Mouse (Mus musculus): Measurements from ENCODE around the gene Dync1i1. TPM values are rescaled to one million over a fixed set of nuclear protein-coding genes. Genes with fewer than 3 reads are reported as not detected.

Dync1i1 gene
- total and polyA plus RNA-seq, 3 experiments = not detected

DNA sequence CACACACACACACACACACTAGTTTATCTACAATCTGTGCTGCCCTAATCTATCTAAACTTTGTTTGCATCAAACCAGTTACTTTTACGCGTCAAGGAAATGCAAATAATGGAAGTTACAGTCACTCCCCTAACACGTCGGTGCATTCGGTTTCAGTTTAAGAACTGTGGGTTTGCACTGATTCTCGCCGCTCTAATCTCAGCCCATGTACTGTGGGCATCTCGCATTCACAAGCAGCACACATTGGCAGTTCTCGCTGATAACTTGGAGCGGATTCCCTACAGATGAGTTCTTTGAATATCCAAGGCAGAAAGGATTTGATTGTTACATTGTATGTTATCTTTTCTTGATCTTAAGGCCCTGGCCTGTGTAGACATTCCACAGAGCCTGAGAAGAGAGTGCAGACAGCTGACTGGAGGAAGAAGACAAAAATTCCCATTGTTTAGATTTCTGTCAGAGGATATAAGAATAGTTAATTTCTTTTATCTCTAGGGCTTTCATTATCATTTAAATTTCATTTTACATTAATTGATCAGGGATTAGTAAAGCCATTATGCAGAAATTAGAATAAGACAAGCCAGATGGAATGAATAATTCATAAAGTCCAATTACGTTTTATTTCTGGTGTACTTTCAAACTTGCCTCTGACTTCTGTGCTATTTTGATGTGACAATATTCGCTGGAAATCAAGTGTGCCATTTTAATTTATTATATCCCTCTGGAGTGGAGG is 279.5 kb downstream of the Dync1i1 start:
- Histone ChIP-seq H3K9ac (ENCODE audit: control insufficient read depth, low read depth, low read length, poor library complexity, severe bottlenecking) (no peak overlapping the region), H3K79me2 (ENCODE audit: control insufficient read depth, insufficient read depth, low read length, poor library complexity) (no peaks in the 10 kb centered on the region), H3K27me3 (ENCODE audit: control insufficient read depth in 1 of 2, insufficient read depth in 2 of 2, low read length in 2 of 2) (no peaks in the 10 kb centered on the region; a peak in 1 of 4 replicates), H3K4me1 (ENCODE audit: control insufficient read depth in 1 of 2, insufficient read depth in 2 of 2, low read length in 2 of 2) (no peaks in the 10 kb centered on the region), H3K27ac (ENCODE audit: control insufficient read depth, low read depth, low read length) (no peak overlapping the region), H3K36me3 (ENCODE audit: control insufficient read depth in 1 of 2, insufficient read depth in 2 of 2, low read length in 2 of 2) (no peaks in the 10 kb centered on the region), H3K9me3 (replicated peaks; ENCODE audit: insufficient read depth, low read length) (no peaks in the 10 kb centered on the region), H3K4me3 (ENCODE audit: control insufficient read depth in 1 of 2, insufficient read depth in 1 of 2, low read depth in 2 of 2, low read length in 2 of 2) (no peak overlapping the region)
- no peak for TF ChIP-seq HCFC1 (IDR thresholded peaks at IDR 0.05; ENCODE audit: low read depth, low read length)
- no peak for TF ChIP-seq UBTF (IDR thresholded peaks at IDR 0.05; ENCODE audit: borderline replicate concordance, insufficient read depth, low read depth, low read length)
- no peak for TF ChIP-seq ZMIZ1 (IDR thresholded peaks at IDR 0.05; ENCODE audit: low read depth, low read length)
- no peak for TF ChIP-seq MAX (IDR thresholded peaks at IDR 0.05; ENCODE audit: low read length)
- TF ChIP-seq MAFK (IDR thresholded peaks at IDR 0.05; ENCODE audit: borderline replicate concordance, low read depth, low read length) = no peak
- TF ChIP-seq BHLHE40 (IDR thresholded peaks at IDR 0.05; ENCODE audit: borderline replicate concordance, low read depth, low read length) = no peak
- TF ChIP-seq MAZ (IDR thresholded peaks at IDR 0.05; ENCODE audit: low read depth, low read length) = no peak
- TF ChIP-seq ELF1 (IDR thresholded peaks at IDR 0.05; ENCODE audit: low read depth, low read length) = no peak
- no peak for TF ChIP-seq KAT2A (conservative IDR thresholded peaks at IDR 0.05; ENCODE audit: low read depth, low read length)
- TF ChIP-seq EP300 (IDR thresholded peaks at IDR 0.05; ENCODE audit: low read depth in 1 of 2, low read length in 2 of 2) = no peak
- no peak for TF ChIP-seq ETS1 (IDR thresholded peaks at IDR 0.05; ENCODE audit: low read depth, low read length)
- no peak for TF ChIP-seq TBP (IDR thresholded peaks at IDR 0.05; ENCODE audit: low read depth, low read length)
- no peak for TF ChIP-seq CHD2 (IDR thresholded peaks at IDR 0.05; ENCODE audit: low read length)
- TF ChIP-seq RCOR1 (IDR thresholded peaks at IDR 0.05; ENCODE audit: low read depth, low read length) = no peak
- TF ChIP-seq NRF1 (IDR thresholded peaks at IDR 0.05; ENCODE audit: insufficient read depth, low read depth, low read length, poor library complexity, severe bottlenecking) = no peak
- TF ChIP-seq GATA1 (IDR thresholded peaks at IDR 0.05; ENCODE audit: low read depth, low read length) = no peak
- no peak for DNase-seq (ENCODE audit: low read depth, low spot score)

DNA sequence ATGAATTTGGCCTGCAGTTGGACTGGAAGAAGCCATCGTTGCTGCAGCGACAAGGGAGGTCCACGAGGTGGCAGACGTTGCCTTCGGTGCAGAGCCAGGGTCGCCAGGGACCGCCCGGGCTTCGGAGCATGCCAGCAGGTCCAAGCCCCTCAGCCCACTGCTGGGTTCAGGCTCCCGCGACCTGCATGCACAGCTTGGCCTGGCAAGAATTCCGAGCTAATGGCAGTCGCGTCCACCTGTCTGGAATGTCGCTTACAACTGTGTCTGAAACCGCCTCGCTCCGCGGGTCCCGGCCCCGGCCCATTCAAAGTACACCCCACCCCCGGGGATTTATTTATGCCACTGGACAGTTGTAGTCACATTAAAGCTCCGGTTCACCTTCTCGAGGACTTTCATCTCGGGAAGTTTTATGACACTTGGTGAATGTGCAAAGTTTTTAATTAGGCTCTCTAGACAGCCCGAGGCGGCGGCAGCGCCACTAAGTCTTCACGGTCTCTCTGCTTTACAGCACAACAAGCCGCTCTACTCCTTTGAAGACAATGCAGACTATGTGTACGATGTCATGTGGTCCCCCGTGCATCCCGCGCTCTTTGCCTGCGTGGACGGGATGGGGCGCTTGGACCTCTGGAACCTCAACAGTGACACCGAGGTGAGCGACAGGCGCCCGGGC is 280.5 kb downstream of the Dync1i1 start:
- DNase-seq (ENCODE audit: low read depth, low spot score) = no peak
- H3K4me3 ChIP-seq (ENCODE audit: control insufficient read depth in 1 of 2, insufficient read depth in 1 of 2, low read depth in 2 of 2, low read length in 2 of 2) = no peak overlapping the region

More for the DNA sequence above, 280.5 kb downstream of the Dync1i1 start:
- Histone ChIP-seq H3K9me3 (replicated peaks; ENCODE audit: insufficient read depth, low read length) (no peaks in the 10 kb centered on the region), H3K27ac (ENCODE audit: control insufficient read depth, low read depth, low read length) (no peak overlapping the region), H3K4me1 (ENCODE audit: control insufficient read depth in 1 of 2, insufficient read depth in 2 of 2, low read length in 2 of 2) (no peaks in the 10 kb centered on the region), H3K36me3 (ENCODE audit: control insufficient read depth in 1 of 2, insufficient read depth in 2 of 2, low read length in 2 of 2) (no peaks in the 10 kb centered on the region), H3K27me3 (ENCODE audit: control insufficient read depth in 1 of 2, insufficient read depth in 2 of 2, low read length in 2 of 2) (no peaks in the 10 kb centered on the region; a peak in 1 of 4 replicates), H3K79me2 (ENCODE audit: control insufficient read depth, insufficient read depth, low read length, poor library complexity) (no peaks in the 10 kb centered on the region), H3K9ac (ENCODE audit: control insufficient read depth, low read depth, low read length, poor library complexity, severe bottlenecking) (no peak overlapping the region)
- TF ChIP-seq CTCF (IDR thresholded peaks at IDR 0.05 in 2 of 3, conservative IDR thresholded peaks at IDR 0.05 in 1 of 3; ENCODE audit: control insufficient read depth in 1 of 3, insufficient read depth in 1 of 3, low read depth in 2 of 3, low read length in 3 of 3, poor library complexity in 1 of 3, severe bottlenecking in 1 of 3) (peak in 1 of 3 experiments; percentile 18; a peak in 1 of 6 replicates), RCOR1 (IDR thresholded peaks at IDR 0.05; ENCODE audit: low read depth, low read length) (no peak), RAD21 (IDR thresholded peaks at IDR 0.05; ENCODE audit: low read depth, low read length) (peak; percentile 5)
